Mouse (Mus musculus) spleen, postnatal 14 days (tissue): ENCODE measurements around the gene Traip.

Experiments
- DNase-seq, 2 experiments: peaks; one replicate each; pipeline ENCODE4 v3.0.0; 2021 to 2022; ENCODE audit warnings: low spot score in 2 of 2

Traip gene

GRCm38 (mm10) chr9:107971690-107972541 is 22.0 kb downstream of the Traip start:
- peak in 1 of 2 experiments; percentile 34 for DNase-seq

DNA sequence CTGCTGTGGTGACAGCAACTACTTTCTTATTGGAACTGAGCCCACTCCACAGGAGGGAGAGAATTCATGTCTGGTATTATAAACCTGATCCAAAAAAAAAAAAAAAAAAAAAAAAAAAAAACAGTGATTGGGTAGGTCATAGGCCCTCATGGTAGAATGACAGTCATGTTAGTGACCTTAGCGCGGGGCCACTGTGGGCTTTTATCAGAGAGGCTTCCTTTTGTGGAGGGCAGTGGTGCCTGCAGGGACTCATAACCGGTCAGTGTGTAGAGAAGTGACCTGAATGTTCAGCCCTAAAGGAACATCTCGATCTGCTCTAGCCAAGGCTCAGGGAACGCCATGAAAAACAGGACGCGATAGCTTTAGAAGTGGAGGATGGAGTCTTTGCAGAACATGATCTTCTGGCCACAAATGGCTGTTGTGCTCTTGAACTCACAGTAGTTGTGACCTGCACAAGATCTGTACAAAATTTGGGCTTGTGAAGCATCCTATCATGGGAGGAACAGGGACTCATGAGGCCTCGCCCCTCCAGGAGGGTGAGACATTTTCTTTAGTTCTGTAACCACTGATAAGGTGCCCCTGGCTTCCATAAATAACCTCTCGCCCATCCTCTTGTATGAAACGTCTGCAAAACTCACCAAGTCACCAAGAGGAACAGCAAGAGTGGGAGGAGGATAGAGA is 24.7 kb downstream of the Traip start:
- no peak for DNase-seq

- DNase-seq: peak in 1 of 2 experiments; percentile 35
Measured at GRCm38 (mm10) chr9:107975399-107976386, 25.8 kb downstream of the Traip start, which contains the start of gene Uba7. Gene Uba7 (plus strand): TSS chr9:107975505.

- DNase-seq: no peak
Measured at GRCm38 (mm10) chr9:107978815-107979214, 28.9 kb downstream of the Traip start.

DNA sequence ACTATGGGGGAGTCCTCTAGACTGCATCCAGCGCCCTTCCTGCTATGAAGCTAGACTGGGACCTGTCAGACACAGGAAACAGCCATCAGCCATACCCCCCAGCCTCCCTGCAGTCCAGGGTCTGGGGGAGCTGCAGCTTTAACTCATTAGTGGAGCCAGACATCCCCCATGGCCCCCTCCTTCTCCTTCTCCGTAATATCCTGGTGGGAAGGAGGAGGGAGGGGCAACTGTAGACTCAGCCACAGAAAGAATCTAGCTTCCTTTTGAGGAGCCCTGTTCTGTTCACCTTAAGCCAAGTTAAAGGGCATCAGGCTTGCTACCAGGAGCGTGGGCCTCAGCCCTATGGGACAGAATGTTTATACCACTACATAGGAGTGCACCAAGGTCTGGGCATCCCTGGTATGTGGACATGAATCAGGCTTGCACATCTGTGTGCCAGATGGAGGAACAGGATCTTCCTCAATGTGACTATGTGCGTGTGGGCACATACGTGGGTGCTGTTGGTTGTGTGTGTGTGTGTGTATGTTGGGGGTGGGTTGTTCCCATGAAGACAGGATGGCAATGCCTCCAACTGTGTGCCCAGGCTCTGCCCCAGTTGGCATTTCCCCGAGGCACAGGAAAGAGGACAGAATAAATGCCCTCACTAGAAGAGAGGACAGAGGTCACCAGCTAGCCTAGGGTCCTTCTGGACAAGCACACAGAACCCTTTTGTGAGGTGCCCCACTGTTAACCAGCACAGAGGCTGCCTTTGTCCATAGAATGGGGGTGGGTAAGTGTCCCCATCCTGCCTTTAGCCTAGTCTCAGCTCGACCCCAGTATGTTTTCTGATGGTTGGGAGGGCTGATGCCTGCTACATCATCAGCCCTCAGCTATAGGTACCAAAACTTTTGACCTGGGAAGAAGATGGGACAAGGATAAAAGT is 32.0 kb downstream of the Traip start:
- DNase-seq: no peak

- peak; percentile 43 to 63 for DNase-seq
Measured at GRCm38 (mm10) chr9:107982681-107983346, 32.9 kb downstream of the Traip start, which contains the start of gene Gm20661. Gene Gm20661 (plus strand): TSS chr9:107983058.

DNA sequence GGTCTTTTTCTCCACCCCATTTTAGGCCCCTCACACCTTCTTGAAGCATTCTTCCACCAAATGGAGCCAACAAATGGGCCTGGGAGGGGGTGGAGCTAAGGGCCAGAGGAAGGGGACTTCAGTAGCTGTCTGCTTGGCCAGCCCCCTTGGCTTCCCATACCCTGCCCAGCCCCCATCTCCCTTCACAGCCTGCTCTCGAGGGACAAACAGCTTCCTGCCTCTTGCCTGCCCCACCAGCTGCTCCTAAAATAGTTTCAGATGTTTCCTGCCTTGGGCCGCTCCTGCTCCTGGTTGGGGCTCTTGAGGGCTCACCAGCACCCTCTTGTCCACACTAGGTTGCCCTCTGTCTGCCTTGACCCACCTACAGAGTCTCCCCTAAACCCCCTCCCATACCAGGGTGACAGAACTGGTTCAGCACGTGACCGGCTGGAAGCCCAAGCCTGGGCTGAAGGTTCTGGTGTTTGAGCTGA is 33.5 kb downstream of the Traip start:
- peak; percentile 27 to 40 for DNase-seq

DNA sequence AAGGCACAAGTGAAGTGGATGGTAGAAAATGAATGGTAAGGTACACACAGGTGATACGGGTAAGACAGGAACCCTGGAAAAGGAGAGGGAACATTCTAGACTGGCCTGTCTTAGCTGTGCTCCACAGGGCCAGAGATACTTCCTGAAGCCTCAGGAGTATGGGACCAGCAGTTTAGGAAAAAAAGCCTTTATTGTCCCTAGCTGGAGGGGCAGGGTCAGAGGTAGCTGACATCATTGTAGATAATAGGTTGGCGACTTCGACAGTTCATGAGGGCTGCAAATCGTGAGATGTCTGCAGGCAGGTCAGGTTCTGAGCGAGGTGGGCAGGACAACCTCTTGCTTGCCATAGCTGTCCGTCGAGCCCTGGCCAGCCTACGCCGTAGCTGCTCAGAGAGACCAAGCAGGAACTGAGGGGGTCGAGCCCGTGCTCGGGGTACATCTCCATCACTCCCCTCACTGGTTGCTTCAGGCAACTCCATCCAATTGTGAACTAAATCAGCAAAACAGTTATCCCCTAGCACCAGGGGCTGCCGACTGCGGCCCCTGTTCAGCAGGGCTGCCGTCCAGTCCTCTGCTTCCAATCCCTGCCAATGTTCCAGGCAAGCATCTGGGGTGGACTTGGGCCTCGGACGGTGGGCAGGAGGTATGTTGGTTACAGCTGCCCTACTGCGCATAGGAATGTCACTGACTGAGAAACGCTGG is 34.3 kb downstream of the Traip start:
- no peak for DNase-seq

GRCm38 (mm10) chr9:107984754-107985055 is 34.8 kb downstream of the Traip start:
- DNase-seq: no peak

GRCm38 (mm10) chr9:107985131-107986119 is 35.5 kb downstream of the Traip start, which contains the start of gene Inka1:
Gene Inka1 (minus strand): TSS chr9:107985879.
- peak; percentile 88 to 91 for DNase-seq

- DNase-seq: peak; percentile 64 to 73
Measured at GRCm38 (mm10) chr9:107986376-107986775, 36.4 kb downstream of the Traip start.

- DNase-seq: no peak
Measured at GRCm38 (mm10) chr9:107987950-107988349, 38.0 kb downstream of the Traip start.

GRCm38 (mm10) chr9:107992197-107992596 is 42.3 kb downstream of the Traip start, which contains the start of gene Cdhr4:
Gene Cdhr4 (plus strand): TSS chr9:107992497.
- DNase-seq: no peak

GRCm38 (mm10) chr9:107993013-107993412 is 43.1 kb downstream of the Traip start:
- no peak for DNase-seq

DNA sequence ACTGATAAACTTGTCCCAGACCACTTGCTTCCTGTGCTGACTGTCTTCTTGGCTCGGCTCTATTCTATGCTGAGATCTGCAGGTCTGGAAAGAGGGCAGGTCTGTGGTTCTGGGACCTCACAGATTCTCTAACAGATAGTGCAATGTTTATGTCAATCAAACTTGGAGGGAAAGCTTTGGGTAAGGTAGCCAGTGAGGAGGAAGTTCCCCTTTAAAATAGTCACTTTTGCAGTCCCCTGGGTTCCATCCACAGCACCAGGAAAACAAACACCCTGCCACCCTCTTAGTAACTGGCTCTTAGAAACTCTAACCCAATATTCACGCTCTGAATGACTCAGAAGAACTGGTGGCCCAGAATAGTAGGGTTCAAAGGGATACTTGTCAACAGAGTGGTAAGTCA is 44.5 kb downstream of the Traip start:
- no peak for DNase-seq

GRCm38 (mm10) chr9:107995513-107995912 is 45.6 kb downstream of the Traip start:
- DNase-seq: no peak

DNA sequence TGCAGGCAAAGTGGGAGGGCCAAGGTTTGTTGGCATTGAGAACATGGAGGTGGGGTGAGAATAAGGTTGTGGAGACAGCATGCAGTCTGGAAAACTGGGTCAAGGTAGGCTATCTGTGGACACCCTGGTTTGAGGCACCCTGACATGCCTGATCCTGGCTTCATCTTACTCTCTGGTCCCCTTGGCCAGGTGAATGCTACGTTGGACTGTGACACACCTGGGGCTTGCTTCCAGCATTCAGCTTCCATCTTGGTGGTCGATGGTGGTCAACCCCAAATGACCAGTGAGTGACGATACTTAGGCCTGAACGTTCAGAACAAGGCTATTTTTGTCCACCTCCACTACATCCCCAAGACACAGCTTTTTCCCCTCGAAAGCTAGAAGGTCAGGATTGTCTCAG is 46.1 kb downstream of the Traip start, which contains the start of gene Gm20662:
TSS of gene Gm20662 (plus strand) at position 301 of the 400 bp plus-strand sequence.
- DNase-seq: no peak
